Mouse (Mus musculus) olfactory bulb, adult 2 months (tissue): Measurements from ENCODE around the gene Dock2.

ENCODE experiments used
- CTCF ChIP-seq: fragments of 200-500 bp; IDR thresholded peaks from 2 replicates; pipeline ENCODE4 v1.5.1; 2012; ENCODE audit warnings: low read depth, mild to moderate bottlenecking, low read length, moderate library complexity; ENCODE audit not compliant: insufficient read depth
- POLR2A ChIP-seq: fragments of 200-500 bp; IDR thresholded peaks from 2 replicates; pipeline ENCODE4 v1.6.1; 2012; ENCODE audit warnings: mild to moderate bottlenecking, low read depth, low read length, moderate library complexity; ENCODE audit not compliant: insufficient read depth

DNA sequence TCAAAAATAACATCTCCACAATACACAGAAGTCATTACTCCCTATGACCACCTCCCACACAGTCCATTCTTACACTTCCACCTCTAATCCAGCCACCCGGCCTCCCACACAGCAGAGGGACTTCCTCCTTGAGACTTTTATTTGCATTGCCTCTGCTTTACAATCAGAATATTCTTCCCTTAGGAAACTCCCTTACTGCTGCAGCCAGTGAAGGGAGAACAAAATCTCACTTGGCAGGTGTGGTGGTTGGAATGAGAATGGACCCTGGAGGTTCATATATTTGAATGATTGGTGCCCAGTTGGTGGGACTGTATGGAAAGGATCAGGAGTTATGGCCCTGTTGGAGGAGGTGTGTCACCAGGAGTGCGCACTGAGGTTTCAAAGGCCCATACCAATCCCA is 7.6 kb downstream of the Dock2 start:
- TF ChIP-seq POLR2A, result no peak
- no peak for TF ChIP-seq CTCF
